Mouse (Mus musculus) kidney, embryonic 16.5 days (tissue): ENCODE data around the gene C1qtnf1. TPM values are rescaled to one million over a fixed set of nuclear protein-coding genes. Genes with fewer than 3 reads are reported as not detected.

Source experiments
- ATAC-seq: fragments of 200-750 bp; cut with Nextera tagmentation; 2 replicates; pipeline ENCODE4 v1.8.0; 2017; ENCODE audit warnings: moderate TSS enrichment; ENCODE audit not compliant: low FRiP score, low TSS enrichment
- H3K27ac ChIP-seq: fragments of 300-500 bp; sonication (generic); 2 replicates; pipeline ENCODE4 v1.5.1; 2014; ENCODE audit warnings: low read length
- H3K27me3 ChIP-seq: fragments of 300-500 bp; sonication (generic); 2 replicates; pipeline ENCODE4 v1.6.1; 2014; ENCODE audit warnings: low read length, control low read depth, mixed read lengths; ENCODE audit not compliant: insufficient read depth
- H3K36me3 ChIP-seq: fragments of 300-500 bp; sonication (generic); 2 replicates; pipeline ENCODE4 v1.6.1; 2014; ENCODE audit warnings: low read length, control low read depth, mixed read lengths; ENCODE audit not compliant: insufficient read depth
- H3K4me1 ChIP-seq: fragments of 300-500 bp; sonication (generic); 2 replicates; pipeline ENCODE4 v1.6.1; 2014; ENCODE audit warnings: low read length, control low read depth, mixed read lengths; ENCODE audit not compliant: insufficient read depth
- H3K4me2 ChIP-seq: fragments of 300-500 bp; sonication (generic); replicated peaks from 2 replicates; pipeline ENCODE4 v1.6.1; 2014; ENCODE audit warnings: low read depth, low read length
- H3K4me3 ChIP-seq: fragments of 300-500 bp; sonication (generic); 2 replicates; pipeline ENCODE4 v1.5.1; 2014; ENCODE audit warnings: mild to moderate bottlenecking, low read length
- H3K9ac ChIP-seq: fragments of 300-500 bp; sonication (generic); replicated peaks from 2 replicates; pipeline ENCODE4 v1.6.1; 2014; ENCODE audit warnings: low read length
- H3K9me3 ChIP-seq: fragments of 300-500 bp; sonication (generic); 2 replicates; pipeline ENCODE4 v1.6.1; 2016; ENCODE audit warnings: low read length, control low read depth
- WGBS: fragments of 180-500 bp; shearing (Covaris S2); extraction: QIAGEN DNeasy Blood & Tissue Kit; methylation state at CpG from one replicate; pipeline ENCODE4 v1.1.7; 2014; 5-methylcytosine and 5-hydroxymethylcytosine counted together
- polyA plus RNA-seq: library from polyadenylated mRNA; unstranded; fragments of >200 nt; fragmentation: Nextera tagmentation; extraction: Ambion mirVana; gene quantifications from 2 replicates; pipeline ENCODE4 v1.2.1, GENCODE M21; 2015

Gene C1qtnf1
- polyA plus RNA-seq, 1 experiment from 2014 or later, result 8.3 TPM

DNA sequence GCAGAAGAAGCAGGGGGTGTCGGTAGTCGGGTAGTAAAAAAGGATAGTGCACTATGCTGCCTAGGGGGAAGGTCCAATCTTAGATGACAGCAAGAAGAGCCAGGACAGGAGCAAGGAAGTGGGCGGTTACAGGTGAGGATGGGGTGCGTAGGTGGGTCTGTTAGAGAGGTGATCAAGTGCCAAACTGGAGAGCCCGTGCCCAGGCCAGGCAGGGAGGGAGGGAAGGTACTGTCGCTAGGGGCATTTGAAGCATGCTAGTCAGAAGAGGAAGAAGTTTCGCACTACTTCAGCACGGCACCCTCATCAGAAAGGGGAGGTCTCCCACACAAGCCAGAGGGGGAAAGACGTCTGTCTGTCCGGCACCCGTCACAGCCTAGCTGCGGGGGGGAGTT, 9.6 kb upstream of the C1qtnf1 start:
- Histone ChIP-seq H3K27me3 (no peaks in the 10 kb centered on the region), H3K9ac (peak overlapping the region; percentile 95), H3K4me1 (peaks cover 40% of the 10 kb centered on the region), H3K9me3 (no peaks in the 10 kb centered on the region), H3K36me3 (peaks cover 20% of the 10 kb centered on the region), H3K4me3 (peak overlapping the region; percentile 94), H3K27ac (peak overlapping the region; percentile 75), H3K4me2 (peak overlapping the region; percentile 85)
- ATAC-seq, result peak; percentile 37
- 2% methylated on average over 12 of the region's 12 CpGs for WGBS

DNA sequence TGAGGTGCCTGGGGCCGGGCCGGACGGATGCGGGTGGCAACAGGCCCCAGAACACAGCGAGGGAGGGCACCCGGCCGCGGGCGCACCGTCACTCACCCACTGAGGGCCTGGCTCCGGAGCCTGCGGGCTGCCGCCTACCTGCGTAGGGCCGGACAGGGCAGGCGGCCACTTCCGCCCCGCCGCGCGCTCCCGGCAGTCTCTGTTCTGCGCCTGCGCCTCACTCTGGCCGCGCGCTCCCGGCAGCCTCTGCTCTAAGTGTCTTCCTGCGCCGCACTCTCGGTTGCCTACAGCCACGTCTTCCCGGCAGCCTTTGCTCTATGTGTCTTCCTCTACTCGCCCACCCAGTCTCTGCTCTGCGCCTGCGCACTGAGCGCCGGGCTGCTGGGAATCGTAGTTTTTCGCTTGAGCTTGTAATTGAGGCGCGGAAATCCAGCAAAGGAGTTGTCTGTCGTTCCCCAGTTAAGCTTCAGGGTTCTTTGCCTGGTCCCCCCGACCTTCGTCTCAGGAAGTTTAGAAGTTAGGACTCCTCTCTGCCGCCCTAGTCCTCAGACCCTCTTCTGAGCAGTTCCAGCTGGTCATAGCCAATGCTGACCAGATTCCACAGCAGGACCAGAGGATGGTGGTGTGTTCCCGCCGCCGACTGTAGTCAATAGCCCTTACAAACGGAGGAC, 9.0 kb upstream of the C1qtnf1 start, which contains the start of gene Cant1:
TSS of gene Cant1 (minus strand) at position 253 of the 671 bp plus-strand sequence.
- Histone ChIP-seq H3K9me3 (no peaks in the 10 kb centered on the region), H3K36me3 (peaks cover 19% of the 10 kb centered on the region), H3K4me2 (peak within 1 kb of the TSS; percentile 85), H3K9ac (peak within 1 kb of the TSS; percentile 95), H3K4me3 (peak within 1 kb of the TSS; percentile 94), H3K4me1 (peaks cover 40% of the 10 kb centered on the region), H3K27ac (peak within 1 kb of the TSS; percentile 75), H3K27me3 (no peaks in the 10 kb centered on the region)
- 0% methylated on average over 47 of the region's 50 CpGs for WGBS
- ATAC-seq, result peak; percentile 96

DNA sequence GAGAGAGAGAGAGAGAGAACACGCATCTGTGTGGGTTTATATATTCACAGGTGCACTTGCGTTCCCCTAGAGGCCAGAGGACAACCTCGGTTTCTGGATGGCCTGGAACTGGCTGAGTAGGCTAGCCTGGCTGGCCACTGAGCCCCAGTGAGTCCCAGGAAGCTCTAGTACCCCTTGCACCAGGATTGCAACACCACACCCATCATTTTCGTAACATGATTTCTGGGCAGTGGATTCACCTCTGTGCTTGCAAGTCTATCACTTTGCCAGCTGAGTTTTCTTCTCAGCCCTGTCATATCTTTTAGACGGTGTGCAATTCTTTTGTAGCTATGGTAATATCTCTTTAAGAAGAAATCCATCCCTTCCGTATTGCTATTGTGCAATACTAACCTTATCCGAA, 7.7 kb upstream of the C1qtnf1 start:
- peaks cover 35% of the 10 kb centered on the region for H3K4me1 ChIP-seq
- H3K27ac ChIP-seq, result no peak overlapping the region
- 70% methylated on average over 7 of the region's 7 CpGs for WGBS

GRCm38 (mm10) chr11:118423266-118423971, 4.6 kb upstream of the C1qtnf1 start:
- H3K4me2 ChIP-seq, result peak overlapping the region; percentile 44
- no peaks in the 10 kb centered on the region for H3K36me3 ChIP-seq
- WGBS, result 6% methylated on average over 18 of the region's 18 CpGs
- no peaks in the 10 kb centered on the region for H3K9me3 ChIP-seq
- ATAC-seq, result no peak
- H3K4me1 ChIP-seq, result peaks cover 22% of the 10 kb centered on the region
- no peak overlapping the region for H3K27ac ChIP-seq
- H3K27me3 ChIP-seq, result no peaks in the 10 kb centered on the region
- peak overlapping the region; percentile 44; the same call in 1 of the 2 replicates for H3K9ac ChIP-seq
- H3K4me3 ChIP-seq, result 0 out of 2 replicates have a peak overlapping the region, but pooled peaks have one; percentile 3

More for the DNA sequence above, 7.7 kb upstream of the C1qtnf1 start:
- H3K9me3 ChIP-seq, result no peaks in the 10 kb centered on the region
- H3K36me3 ChIP-seq, result peaks cover 10% of the 10 kb centered on the region
- H3K4me3 ChIP-seq, result no peak overlapping the region
- no peak for ATAC-seq
- no peaks in the 10 kb centered on the region for H3K27me3 ChIP-seq
- H3K4me2 ChIP-seq, result no peak overlapping the region
- no peak overlapping the region for H3K9ac ChIP-seq

DNA sequence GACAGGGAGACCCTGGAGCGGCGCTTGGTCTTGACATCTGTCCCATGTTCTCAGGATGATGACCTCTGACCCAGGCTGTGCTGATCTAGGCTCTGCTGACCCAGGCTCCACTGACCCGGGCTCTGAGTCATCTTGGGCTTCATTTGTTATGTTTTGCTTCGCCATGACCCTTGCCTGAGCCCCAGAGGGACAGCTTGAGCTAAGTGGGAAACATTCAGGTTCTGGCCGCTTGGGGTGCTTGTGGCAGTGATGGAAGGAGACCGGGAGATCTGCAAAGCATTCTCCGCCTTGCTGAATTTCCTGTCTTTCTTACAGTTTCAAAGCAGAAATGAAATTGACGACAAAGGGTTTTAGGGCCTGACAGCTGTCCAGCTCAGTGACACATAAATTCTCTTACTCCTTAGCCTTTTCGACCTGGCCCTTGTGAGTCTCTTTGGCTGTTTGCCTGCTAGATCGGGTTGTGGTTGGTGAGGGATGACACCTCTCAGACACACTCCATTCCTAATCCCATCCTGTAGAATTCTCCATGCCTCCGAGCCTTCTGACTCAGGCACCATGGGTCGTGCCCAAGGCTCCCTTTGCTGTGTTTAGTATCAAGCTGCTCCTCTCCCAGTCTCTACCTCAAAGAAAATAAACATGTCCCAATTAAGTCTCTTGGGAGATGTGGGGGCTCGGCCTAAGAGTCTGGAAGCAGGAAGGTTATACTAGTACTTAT, 3.2 kb upstream of the C1qtnf1 start:
- no peaks in the 10 kb centered on the region for H3K36me3 ChIP-seq
- 36% methylated on average over 13 of the region's 13 CpGs for WGBS
- no peaks in the 10 kb centered on the region for H3K9me3 ChIP-seq
- no peak overlapping the region for H3K9ac ChIP-seq
- ATAC-seq, result no peak
- peaks cover 30% of the 10 kb centered on the region for H3K4me1 ChIP-seq
- H3K4me3 ChIP-seq, result no peak overlapping the region
- H3K27me3 ChIP-seq, result no peaks in the 10 kb centered on the region
- 0 out of 2 replicates have a peak overlapping the region, but pooled peaks have one; percentile 1 for H3K27ac ChIP-seq
- no peak overlapping the region for H3K4me2 ChIP-seq

DNA sequence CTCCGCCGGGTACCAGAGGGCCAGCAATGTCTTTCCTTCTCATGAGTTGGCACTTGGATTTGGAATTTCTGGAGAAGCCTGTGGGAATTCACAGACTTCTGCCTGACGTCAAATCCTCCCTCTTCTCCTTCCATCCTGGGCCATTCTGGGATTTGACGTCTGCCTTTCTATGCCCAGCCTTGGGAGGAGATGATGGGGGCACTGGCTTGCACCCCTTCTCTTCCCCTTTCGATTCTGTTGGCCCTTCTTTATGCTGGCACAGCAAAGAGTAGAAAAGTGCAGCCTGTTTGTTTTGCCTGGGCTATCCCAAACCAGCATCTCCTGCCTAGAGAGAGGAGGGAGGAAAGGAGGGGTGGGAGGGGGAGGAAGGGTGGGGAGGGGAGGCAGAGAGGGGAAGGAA, 1.2 kb upstream of the C1qtnf1 start:
- H3K4me3 ChIP-seq, result no peak overlapping the region
- peaks cover 39% of the 10 kb centered on the region for H3K4me1 ChIP-seq
- no peaks in the 10 kb centered on the region for H3K27me3 ChIP-seq
- no peaks in the 10 kb centered on the region for H3K9me3 ChIP-seq
- ATAC-seq, result no peak
- no peak overlapping the region for H3K4me2 ChIP-seq
- WGBS, result 77% methylated on average over 5 of the region's 5 CpGs
- H3K36me3 ChIP-seq, result no peaks in the 10 kb centered on the region
- H3K27ac ChIP-seq, result no peak overlapping the region
- H3K9ac ChIP-seq, result no peak overlapping the region

DNA sequence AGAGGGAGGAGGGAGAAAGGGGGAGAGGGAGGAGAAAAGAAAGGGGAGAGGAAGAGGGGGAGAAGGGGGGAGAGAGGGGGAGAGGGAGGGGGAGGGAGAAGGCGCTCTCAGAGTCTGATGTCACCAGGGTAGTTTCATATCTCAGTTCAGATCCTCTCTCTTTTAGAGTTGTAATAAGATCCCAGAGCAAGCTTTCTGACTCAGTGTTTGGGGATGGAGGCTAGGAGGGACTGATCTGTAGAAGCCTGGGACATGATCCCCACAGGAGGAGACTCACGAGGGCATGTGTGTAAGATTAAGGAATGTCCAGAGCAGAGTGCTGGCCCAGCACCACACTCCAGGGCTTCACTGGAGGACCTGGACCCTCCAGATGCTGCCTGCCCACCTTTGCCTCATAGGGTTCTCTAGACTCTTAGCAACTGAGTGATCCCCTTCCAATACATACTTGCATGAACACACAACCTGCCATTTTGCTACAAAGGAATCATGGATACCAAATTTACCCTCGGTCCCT, 680 bp upstream of the C1qtnf1 start:
- peaks cover 39% of the 10 kb centered on the region for H3K4me1 ChIP-seq
- no peaks in the 10 kb centered on the region for H3K27me3 ChIP-seq
- no peaks in the 10 kb centered on the region for H3K36me3 ChIP-seq
- ATAC-seq, result no peak
- H3K9ac ChIP-seq, result no peak overlapping the region
- no peak overlapping the region for H3K27ac ChIP-seq
- no peak overlapping the region for H3K4me2 ChIP-seq
- 31% methylated on average over 3 of the region's 3 CpGs for WGBS
- no peaks in the 10 kb centered on the region for H3K9me3 ChIP-seq
- H3K4me3 ChIP-seq, result no peak overlapping the region

- H3K4me3 ChIP-seq, result peak overlapping the region; percentile 39
- H3K9ac ChIP-seq, result peak overlapping the region; percentile 42
- no peaks in the 10 kb centered on the region for H3K27me3 ChIP-seq
- no peaks in the 10 kb centered on the region for H3K9me3 ChIP-seq
- H3K4me2 ChIP-seq, result peak overlapping the region; percentile 55
- no peaks in the 10 kb centered on the region for H3K36me3 ChIP-seq
- 2% methylated on average over 11 of the region's 11 CpGs for WGBS
- H3K27ac ChIP-seq, result peak overlapping the region; percentile 71
- peak; percentile 55; the same call in 1 of the 2 replicates for ATAC-seq
- peaks cover 42% of the 10 kb centered on the region for H3K4me1 ChIP-seq
These were observed 461 bp downstream of the C1qtnf1 start for GRCm38 (mm10) chr11:118428460-118428868.

GRCm38 (mm10) chr11:118428944-118429709, 1.1 kb downstream of the C1qtnf1 start:
- peaks cover 42% of the 10 kb centered on the region for H3K4me1 ChIP-seq
- WGBS, result 39% methylated on average over 8 of the region's 8 CpGs

More at GRCm38 (mm10) chr11:118428944-118429709, 1.1 kb downstream of the C1qtnf1 start:
- Histone ChIP-seq H3K4me3 (peak overlapping the region; percentile 39), H3K9ac (peak overlapping the region; percentile 41; the same call in 1 of the 2 replicates), H3K4me2 (peak overlapping the region; percentile 55), H3K27me3 (no peaks in the 10 kb centered on the region), H3K27ac (peak overlapping the region; percentile 27; the same call in 1 of the 2 replicates), H3K9me3 (no peaks in the 10 kb centered on the region), H3K36me3 (no peaks in the 10 kb centered on the region)
- 0 out of 2 replicates have a peak, but pooled peaks have one; percentile 5 for ATAC-seq
